Mouse (Mus musculus) lung, postnatal 4 days (tissue): Measurements from ENCODE around the gene Paqr4.
A peak's percentile ranks its signal among the peaks of the same experiment; 100 is the strongest.

ENCODE experiments used
- DNase-seq, 2 experiments: peaks; one replicate each; pipeline ENCODE4 v3.0.0; 2021

Gene Paqr4

DNA sequence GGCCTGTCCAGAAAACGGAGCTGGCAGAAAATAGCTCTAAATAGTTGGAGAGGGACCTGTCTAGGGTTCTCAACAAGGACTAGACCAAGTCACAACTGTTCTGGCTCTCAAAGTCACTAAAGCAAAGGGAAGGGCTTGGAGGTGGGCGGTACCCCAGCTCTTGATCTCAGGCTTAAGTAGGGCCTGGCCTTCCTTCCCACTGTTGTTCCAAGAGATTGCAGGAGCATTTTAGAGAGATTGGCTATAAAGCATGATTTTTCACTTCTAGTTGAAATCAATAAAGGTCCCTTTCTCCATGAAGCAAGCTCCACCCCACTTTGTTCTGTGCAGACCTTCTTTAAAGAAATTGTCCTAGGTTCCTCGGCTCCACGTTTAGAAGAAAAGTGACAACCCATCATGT is 15.2 kb downstream of the Paqr4 start:
- DNase-seq, result peak in 1 of 2 experiments; percentile 13

DNA sequence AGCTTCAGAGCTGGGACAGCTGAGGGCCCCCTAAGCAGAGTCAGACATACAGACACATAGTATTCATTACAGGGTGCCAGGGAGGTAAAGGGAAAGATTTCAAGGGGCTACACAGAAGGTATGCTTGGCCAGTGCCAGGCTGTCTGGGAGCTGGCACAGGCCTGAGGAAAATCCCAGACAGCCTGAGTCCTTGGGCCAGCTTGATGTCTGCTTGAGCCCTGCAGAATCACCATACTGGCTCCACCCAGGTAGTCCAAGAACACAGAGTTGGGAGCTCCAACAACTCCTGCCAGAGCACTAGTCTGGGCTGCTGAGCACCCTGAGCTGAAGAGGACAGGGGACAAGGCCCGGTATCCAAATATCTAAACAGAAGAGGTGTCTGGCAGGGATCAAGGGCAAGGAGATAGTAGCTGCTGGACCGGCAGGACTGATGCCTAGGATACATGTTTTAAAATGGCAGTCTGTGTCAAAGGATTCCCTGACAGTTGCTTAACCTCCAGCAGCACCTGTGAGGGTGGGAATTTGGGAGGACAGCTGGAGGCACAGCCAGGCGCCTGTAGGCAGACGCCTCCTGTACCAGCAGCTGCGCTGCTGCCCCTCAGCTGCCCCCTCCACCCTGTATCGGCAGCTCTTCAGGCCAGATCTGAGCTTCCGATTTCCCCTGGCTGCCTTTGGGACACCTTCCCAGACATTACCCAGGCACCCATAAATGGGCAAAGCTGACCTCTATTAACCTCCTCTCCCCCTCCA is 18.1 kb downstream of the Paqr4 start, which contains the start of gene 1520401A03Rik:
TSS of gene 1520401A03Rik (minus strand) at position 408 of the 750 bp plus-strand sequence.
- DNase-seq, result no peak

DNA sequence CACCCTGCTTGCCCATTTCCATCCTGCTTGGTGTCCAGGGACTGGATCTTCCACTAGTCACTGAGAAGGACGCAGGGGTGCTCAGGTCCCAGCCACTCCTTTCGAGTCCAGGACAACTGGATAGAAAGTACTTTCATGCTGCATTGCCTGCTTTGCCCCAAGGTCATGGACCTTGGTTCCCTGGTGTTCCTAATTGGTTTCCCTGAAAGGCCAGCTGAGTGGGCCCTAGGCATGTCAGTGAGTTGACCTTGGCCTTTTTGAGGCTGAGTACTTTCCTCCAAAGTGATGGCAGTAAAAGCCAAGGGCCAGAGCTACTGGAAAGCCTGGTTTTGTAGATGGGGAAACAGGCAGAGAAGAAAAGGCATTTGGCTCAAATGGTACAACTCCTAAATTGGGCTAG is 18.8 kb downstream of the Paqr4 start:
- DNase-seq, result no peak

- no peak for DNase-seq
These were observed 21.2 kb downstream of the Paqr4 start for GRCm38 (mm10) chr17:23719455-23719854.

GRCm38 (mm10) chr17:23717003-23717402 is 23.7 kb downstream of the Paqr4 start:
- no peak for DNase-seq

DNA sequence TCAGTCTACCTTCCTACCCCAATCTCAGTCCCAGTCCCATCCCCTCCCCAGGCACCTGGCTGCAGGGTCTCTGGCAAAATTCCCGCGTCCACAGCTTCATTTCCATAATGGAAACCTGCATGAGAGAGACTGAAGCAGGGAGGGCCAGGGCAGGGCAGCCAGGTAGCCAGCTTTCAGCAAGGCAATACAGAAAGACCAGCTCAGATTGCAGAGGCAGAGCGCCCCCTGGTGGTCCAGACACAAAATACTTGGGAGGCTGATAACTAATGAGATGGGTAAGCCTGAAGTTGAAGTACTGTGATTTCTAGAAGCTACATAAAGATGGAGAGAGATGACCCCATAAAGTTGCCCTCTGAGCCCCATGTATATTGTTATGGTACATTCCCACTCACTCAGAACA is 34.5 kb downstream of the Paqr4 start:
- DNase-seq, result peak; percentile 69 to 77

DNA sequence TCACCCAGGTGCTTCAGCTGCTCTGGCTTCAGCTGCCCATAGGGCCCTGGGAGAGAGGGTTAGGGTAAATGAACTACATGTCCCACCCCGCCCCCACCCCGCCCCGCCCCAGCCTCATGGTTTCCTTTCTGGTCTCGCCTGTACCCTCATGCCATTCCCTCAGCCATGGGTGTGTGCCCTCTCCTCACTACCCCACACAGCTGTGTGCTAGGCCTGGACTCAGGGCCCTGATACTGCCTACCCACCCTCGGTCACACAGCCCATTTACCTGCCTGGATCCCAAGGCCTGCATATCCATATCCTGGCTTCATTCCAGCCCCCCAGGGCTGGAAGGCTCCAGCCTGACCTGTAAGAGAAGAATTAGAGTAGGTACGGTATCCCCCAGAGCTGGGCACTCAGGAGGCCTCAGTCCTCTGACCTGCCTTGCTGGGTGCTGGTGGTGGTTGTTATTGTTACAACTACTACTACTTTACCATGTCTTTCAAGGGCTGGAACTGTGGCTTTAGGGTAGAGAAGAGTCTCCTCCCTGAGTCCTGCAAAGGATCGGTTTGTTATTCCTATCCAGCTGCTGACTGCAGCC is 35.1 kb downstream of the Paqr4 start:
- DNase-seq, result no peak

DNA sequence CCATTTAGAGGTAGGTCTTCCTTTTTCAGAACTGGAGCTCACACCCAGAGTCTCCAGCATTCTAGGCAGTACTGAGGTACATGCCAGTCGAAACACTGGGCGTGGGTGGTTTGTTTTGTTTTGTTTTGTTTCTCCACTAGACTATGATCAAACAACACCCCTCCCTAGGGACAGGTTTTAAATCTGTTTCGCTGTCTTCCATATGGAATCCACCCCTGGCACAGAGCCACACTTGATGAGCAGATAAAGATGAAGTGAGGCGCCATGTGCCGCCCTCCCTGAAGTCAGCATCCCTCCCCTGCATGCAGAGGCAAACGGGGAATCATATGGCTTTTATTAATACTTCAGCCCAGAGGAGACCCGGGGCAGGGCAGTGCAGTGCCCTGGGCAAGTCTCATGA is 35.9 kb downstream of the Paqr4 start:
- DNase-seq, result no peak

GRCm38 (mm10) chr17:23703301-23703700 is 37.4 kb downstream of the Paqr4 start:
- DNase-seq, result no peak

DNA sequence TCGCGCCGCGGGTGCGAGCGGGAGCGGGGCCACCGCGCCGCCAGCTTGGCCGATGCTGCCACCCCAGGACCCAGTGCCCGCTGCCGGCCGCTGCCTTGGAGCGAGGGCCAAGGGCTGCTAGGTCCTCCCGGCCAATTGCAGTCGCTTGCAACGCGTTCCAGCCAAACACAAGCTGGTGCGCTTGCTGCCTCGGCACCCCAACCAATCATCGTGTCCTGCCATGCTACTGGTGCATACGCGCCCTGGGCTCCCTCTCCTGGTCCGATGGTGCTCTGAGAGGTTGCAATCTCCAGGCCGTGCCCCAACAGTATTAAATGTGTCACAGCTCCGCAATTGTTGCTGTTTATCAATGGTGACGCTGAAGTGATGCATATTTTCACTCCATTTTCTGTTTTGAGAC is 40.6 kb downstream of the Paqr4 start:
- DNase-seq, result peak; percentile 92 to 93

DNA sequence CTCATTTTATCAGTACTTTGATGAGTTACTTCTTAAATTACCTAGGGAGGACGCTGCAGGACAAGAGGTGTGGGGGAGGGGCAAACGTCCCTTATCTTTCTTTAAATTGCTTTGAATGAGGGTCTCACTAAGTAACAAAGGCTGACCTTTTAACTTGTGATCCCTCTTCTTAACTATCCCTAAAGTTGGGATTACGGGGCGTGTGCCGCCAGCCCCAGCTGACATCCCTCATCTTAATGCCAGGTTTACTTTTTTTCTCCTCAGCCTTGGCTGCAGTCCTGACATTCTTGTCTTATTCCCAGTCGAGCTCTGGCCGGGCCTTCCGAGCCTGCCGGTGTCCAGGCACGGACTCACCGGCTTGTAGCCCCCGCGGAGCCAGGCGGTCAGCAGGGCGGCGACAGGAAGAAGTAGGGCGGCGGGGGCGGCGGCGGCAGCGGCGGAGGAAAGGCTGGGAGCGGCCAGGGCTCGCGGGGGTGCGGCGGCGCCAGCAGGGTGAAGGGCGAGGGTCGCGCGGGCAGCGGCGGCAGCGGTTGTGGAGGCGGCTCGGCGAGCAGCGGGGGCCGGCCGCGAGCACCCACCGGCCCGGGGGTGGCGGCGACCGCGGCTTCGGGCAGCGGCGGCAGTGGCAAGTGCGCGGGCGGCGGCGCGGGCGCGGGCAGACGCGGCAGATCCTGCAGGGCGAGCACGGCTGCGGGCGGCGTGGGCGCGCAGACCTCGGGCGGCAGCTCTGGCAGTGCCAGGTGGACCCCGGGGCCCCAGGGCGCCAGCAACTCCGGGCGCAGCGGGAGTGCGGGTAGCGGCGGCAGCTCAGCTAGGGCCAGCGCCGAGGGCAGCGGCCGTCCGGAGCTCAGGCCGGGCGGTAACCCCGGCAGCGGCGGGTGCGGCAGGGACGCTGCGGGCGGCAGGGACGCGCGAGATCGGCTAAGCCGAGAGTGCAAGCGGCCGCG is 41.3 kb downstream of the Paqr4 start:
- DNase-seq, result peak; percentile 34 to 56

GRCm38 (mm10) chr17:23695801-23696200 is 44.9 kb downstream of the Paqr4 start:
- DNase-seq, result no peak

DNA sequence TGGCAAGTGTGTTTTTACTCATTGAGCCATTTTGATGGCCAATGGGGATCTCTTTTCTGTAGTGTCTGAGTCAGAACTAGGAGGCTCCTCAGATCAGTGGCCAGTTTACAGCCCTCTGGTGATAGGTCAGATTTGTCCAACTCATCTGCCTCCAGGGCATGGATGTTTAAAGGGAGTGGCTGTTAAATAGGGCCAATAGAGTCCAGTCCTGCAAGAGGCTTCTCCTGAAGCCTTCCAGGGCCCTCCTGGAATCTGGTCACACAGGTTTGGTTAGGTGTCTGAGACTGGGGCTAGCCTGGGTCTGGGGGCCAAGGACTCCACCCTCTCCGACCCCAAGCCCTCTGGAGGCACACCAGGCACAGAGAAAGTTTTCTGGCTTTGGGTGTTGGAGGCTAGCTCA is 46.2 kb downstream of the Paqr4 start:
- no peak for DNase-seq
